Mouse (Mus musculus) CH12.LX (cell line): ENCODE results near the gene Stox2.

Experiments used
- CHD1 ChIP-seq: IDR thresholded peaks from 2 replicates; pipeline ENCODE4 v1.6.1; 2012; ENCODE audit warnings: low read depth, low read length, improper control_type of control experiment, inconsistent platforms
- CTCF ChIP-seq, 2 experiments: IDR thresholded peaks in 1 of 2; conservative IDR thresholded peaks in 1 of 2; 2 replicates each; pipeline ENCODE4 v1.5.1; 2011 to 2012; ENCODE audit warnings: low read depth in 2 of 2, low read length in 2 of 2, improper control_type of control experiment in 1 of 2, inconsistent platforms in 1 of 2, mild to moderate bottlenecking in 1 of 2, moderate library complexity in 1 of 2
- EP300 ChIP-seq: IDR thresholded peaks from 2 replicates; pipeline ENCODE4 v1.6.1; 2011; ENCODE audit warnings: low read length, improper control_type of control experiment
- ETS1 ChIP-seq: conservative IDR thresholded peaks from 2 replicates; pipeline ENCODE4 v1.6.1; 2012; ENCODE audit warnings: low read depth, mild to moderate bottlenecking, inconsistent platforms, low read length, improper control_type of control experiment, moderate library complexity
- JUN ChIP-seq: IDR thresholded peaks from 2 replicates; pipeline ENCODE4 v1.6.1; 2011; ENCODE audit warnings: low read depth, mild to moderate bottlenecking, low read length, improper control_type of control experiment, moderate library complexity; ENCODE audit not compliant: insufficient read depth
- MAFK ChIP-seq: IDR thresholded peaks from 2 replicates; pipeline ENCODE4 v1.6.1; 2011; ENCODE audit warnings: low read length, improper control_type of control experiment; ENCODE audit not compliant: insufficient replicate concordance
- POLR2A ChIP-seq: IDR thresholded peaks from 2 replicates; pipeline ENCODE4 v1.6.1; 2011; ENCODE audit warnings: low read depth, mild to moderate bottlenecking, improper control_type of control experiment, low read length
- USF1 ChIP-seq: IDR thresholded peaks from 2 replicates; pipeline ENCODE4 v1.6.1; 2014; ENCODE audit warnings: low read depth, mild to moderate bottlenecking, inconsistent platforms, low read length, improper control_type of control experiment
- ZKSCAN1 ChIP-seq: IDR thresholded peaks from 2 replicates; pipeline ENCODE4 v1.6.1; 2012; ENCODE audit warnings: low read depth, inconsistent platforms, low read length, improper control_type of control experiment, borderline replicate concordance
- ZNF384 ChIP-seq: IDR thresholded peaks from 2 replicates; pipeline ENCODE4 v1.6.1; 2012; ENCODE audit warnings: low read depth, low read length, improper control_type of control experiment, inconsistent platforms

DNA sequence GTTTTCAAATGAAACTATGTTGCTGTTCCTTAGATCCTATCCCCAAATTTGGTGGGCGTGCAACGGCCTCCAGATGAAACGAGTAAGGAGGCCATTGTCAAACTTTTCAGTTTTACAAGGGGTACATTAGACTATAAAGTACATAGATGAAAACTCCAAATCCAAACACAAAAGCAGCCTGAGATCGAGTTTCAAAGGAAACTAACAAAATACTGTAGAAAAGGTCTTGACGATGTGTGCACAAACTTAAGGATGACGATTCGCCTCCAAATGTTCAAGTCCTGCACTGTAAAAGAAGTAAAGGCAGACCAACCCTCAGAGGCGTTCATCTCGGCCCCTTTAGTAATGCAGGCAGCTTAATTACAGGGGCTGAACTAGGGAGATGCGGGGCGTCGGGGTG, 34.8 kb downstream of the Stox2 start:
- TF ChIP-seq POLR2A (no peak), CTCF (conservative IDR thresholded peaks at IDR 0.05 in 1 of 2, IDR thresholded peaks at IDR 0.05 in 1 of 2; ENCODE audit: low read depth in 2 of 2, low read length in 2 of 2) (no peak), MAFK (no peak), ZKSCAN1 (no peak), CHD1 (no peak), ZNF384 (no peak), EP300 (no peak), USF1 (no peak), ETS1 (no peak), JUN (no peak)
